Mouse (Mus musculus) sigmoid colon, adult 10 weeks (tissue): Measurements from ENCODE around the gene Olfr986. TPM values are rescaled to one million over a fixed set of nuclear protein-coding genes. Genes with fewer than 3 reads are reported as not detected.

Experiments used
- polyA plus RNA-seq: library from polyadenylated mRNA; stranded (reverse); fragments of 350-450 nt; fragmentation: Illumina TruSeq; extraction: RNeasy Lipid Tissue Mini Kit (QIAGEN cat#74804); gene quantifications from one replicate; pipeline ENCODE4 v1.2.3, GENCODE M21; 2014; ENCODE audit warnings: low read depth, low replicate concordance

Olfr986 gene
- polyA plus RNA-seq: not detected

GRCm38 (mm10) chr9:40180620-40181019 lies at the start of gene Olfr986:
Gene Olfr986 (plus strand): TSS chr9:40180920.

GRCm38 (mm10) chr9:40192098-40193038 lies 11.6 kb downstream of the Olfr986 start, which contains the start of gene Zfp202:
Gene Zfp202 (plus strand): TSS chr9:40192316.

Other genes starting within 250 kb of the Olfr986 start
- not detected for gene Olfr974, start 243.4 kb upstream of the Olfr986 start, polyA plus RNA-seq
- gene Olfr975, start 228.9 kb upstream of the Olfr986 start, polyA plus RNA-seq: not detected
- not detected for gene Olfr976, start 219.8 kb upstream of the Olfr986 start, polyA plus RNA-seq
- gene Olfr978, start 188.8 kb upstream of the Olfr986 start, polyA plus RNA-seq: not detected
- gene Olfr979, start 177.5 kb upstream of the Olfr986 start, polyA plus RNA-seq: not detected
- not detected for gene Olfr980, start 171.3 kb upstream of the Olfr986 start, polyA plus RNA-seq
- gene Olfr981, start 159.5 kb upstream of the Olfr986 start, polyA plus RNA-seq: not detected
- gene Olfr982, start 107.1 kb upstream of the Olfr986 start, polyA plus RNA-seq: not detected
- not detected for gene Olfr983, start 87.3 kb upstream of the Olfr986 start, polyA plus RNA-seq
- gene Olfr984, start 66.7 kb upstream of the Olfr986 start, polyA plus RNA-seq: not detected
- not detected for gene Olfr985, start 50.7 kb upstream of the Olfr986 start, polyA plus RNA-seq
- not detected for gene Tmem225, start 32.8 kb upstream of the Olfr986 start, polyA plus RNA-seq
- gene Zfp202, start 11.4 kb downstream of the Olfr986 start, polyA plus RNA-seq: 3.5 TPM
- 2.5 TPM for gene Scn3b, start 88.3 kb downstream of the Olfr986 start, polyA plus RNA-seq